In the genomic region with DNA sequence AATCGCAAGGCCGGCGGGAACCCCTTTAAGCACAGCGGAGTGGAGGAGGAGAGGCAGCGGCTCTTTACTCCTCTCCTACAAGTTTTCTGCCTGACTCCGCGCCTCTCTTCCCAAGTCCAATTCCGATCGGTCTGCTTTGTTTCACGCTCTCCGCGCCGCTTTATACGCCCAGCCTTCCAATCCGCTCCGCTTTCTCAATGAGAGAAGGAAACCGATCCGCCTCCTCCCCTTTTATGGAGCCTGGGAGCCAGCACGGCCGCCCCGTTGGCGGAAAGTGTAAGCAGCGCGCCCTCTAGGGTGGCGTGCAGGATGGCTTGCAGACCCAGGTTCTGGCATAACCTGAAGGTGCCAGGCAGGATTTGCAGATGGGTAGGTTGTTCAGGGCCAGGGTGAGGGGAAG, we compare ENCODE assay signal across 8 mouse cellular contexts. TPM values are rescaled to one million over a fixed set of nuclear protein-coding genes. Genes with fewer than 3 reads are reported as not detected.
DNase-seq lines count a peak whose midpoint lies in the region; ATAC-seq and TF ChIP-seq lines count a peak whose summit lies in the region.

A gene (minus strand): TSS at position 137 of the 400 bp plus-strand sequence.

- peak within 1 kb of the TSS; percentile 59 for H3K4me2 ChIP-seq in hindbrain, embryonic 16.5 days (ENCODE audit: low read length)

- H3K4me3 ChIP-seq in gastrocnemius, adult 2 months, result peak within 1 kb of the TSS; percentile 89
- H3K4me3 ChIP-seq in hindbrain, embryonic 16.5 days (ENCODE audit: low read length), result peak within 1 kb of the TSS; percentile 93
- peak within 1 kb of the TSS; percentile 90 for H3K4me3 ChIP-seq in left cerebral cortex, adult 2 months
- peak within 1 kb of the TSS; percentile 74 for H3K4me3 ChIP-seq in macrophage (ENCODE audit: inconsistent target)

- H3K27me3 ChIP-seq in hindbrain, embryonic 16.5 days (replicated peaks; ENCODE audit: control insufficient read depth, insufficient read depth, low read length), result no peaks in the 10 kb centered on the region

- H3K79me2 ChIP-seq in macrophage (ENCODE audit: inconsistent target), result peaks cover 45% of the 10 kb centered on the region

- under 1% methylated on average over 25 of the region's 25 CpGs for WGBS in hindbrain, embryonic 16.5 days
- 2% methylated on average over 25 of the region's 25 CpGs for WGBS in macrophage (ENCODE audit: missing documents)

- TF ChIP-seq CTCF in gastrocnemius, adult 2 months (IDR thresholded peaks at IDR 0.05), result peak; percentile 90
- peak; percentile 78 for TF ChIP-seq CTCF in left cerebral cortex, adult 2 months (IDR thresholded peaks at IDR 0.05)

- peak within 1 kb of the TSS; percentile 90 for H3K27ac ChIP-seq in gastrocnemius, adult 2 months
- H3K27ac ChIP-seq in hindbrain, embryonic 16.5 days (ENCODE audit: low read depth, low read length), result peak within 1 kb of the TSS; percentile 93
- peak within 1 kb of the TSS; percentile 96 for H3K27ac ChIP-seq in left cerebral cortex, adult 2 months
- H3K27ac ChIP-seq in macrophage, result peak within 1 kb of the TSS; percentile 29

- peak within 1 kb of the TSS; percentile 98 for H3K9ac ChIP-seq in hindbrain, embryonic 16.5 days (ENCODE audit: low read depth, low read length)

- peak; percentile 84 for ATAC-seq in hindbrain, embryonic 16.5 days

- peak; percentile 88 for DNase-seq in WW6 (ENCODE audit: low read depth, low spot score)
- DNase-seq in cerebellum, postnatal 36 days, result peak; percentile 91 to 92
- DNase-seq in gastrocnemius, adult 2 months, result peak; percentile 96
- DNase-seq in left cerebral cortex, adult 2 months (ENCODE audit: extremely low spot score in 1 of 2, low spot score in 2 of 2), result peak; percentile 91 to 92
- peak; percentile 86 for DNase-seq in retina, postnatal 7 days (ENCODE audit: low read depth, low spot score)
- peak; percentile 88 to 97 for DNase-seq in urinary bladder, adult 18-20 months (ENCODE audit: low spot score in 2 of 2)

- H3K4me1 ChIP-seq in hindbrain, embryonic 16.5 days (ENCODE audit: control insufficient read depth, insufficient read depth, low read depth, low read length), result peaks cover 13% of the 10 kb centered on the region

- H3K36me3 ChIP-seq in hindbrain, embryonic 16.5 days (ENCODE audit: control insufficient read depth, insufficient read depth, low read length), result no peaks in the 10 kb centered on the region
- H3K36me3 ChIP-seq in macrophage (ENCODE audit: inconsistent target), result no peaks in the 10 kb centered on the region

- intact Hi-C loops in gastrocnemius, adult 2 months (cut with DNase I), result loop anchor here (1.0 to 10.0 kb wide), 4 partner anchors 474 to 843 kb away; no protein-coding TSS in a partner anchor
- intact Hi-C loops in left cerebral cortex, adult 2 months (cut with DNase I), result loop anchor here (5.0 kb wide), 4 partner anchors 233 to 842 kb away; no protein-coding TSS in a partner anchor

- no peaks in the 10 kb centered on the region for H3K9me3 ChIP-seq in hindbrain, embryonic 16.5 days (ENCODE audit: control insufficient read depth, low read length)

RNA-seq across cellular contexts. Expression of the gene that starts here (rescaled TPM):
- 1 to 10 TPM; 5.3 to 6.4 TPM for total RNA-seq in gastrocnemius, adult 2 months (2021)
- 82.6 and 106 TPM in 2 replicates for polyA plus RNA-seq in hindbrain, embryonic 16.5 days (2015; fragmentation: Nextera tagmentation; extraction: Ambion mirVana)
- total RNA-seq in left cerebral cortex, adult 2 months (2021), result 10 to 100 TPM; 19.5 to 21.9 TPM
- 100 to 1,000 TPM in 3 of 26 experiments, 10 to 100 TPM in 14, 1 to 10 TPM in 9; 4.0 to 297 (median 18.5) TPM for total RNA-seq in macrophage (2018; cell fraction: chromatin; rRNA removed)
- 100 to 1,000 TPM in 1 of 26 experiments, 10 to 100 TPM in 12, 1 to 10 TPM in 13; 2.9 to 203 (median 10.0) TPM for total RNA-seq in macrophage (2018; cell fraction: cytosol; rRNA removed)
- total RNA-seq in macrophage (2018; cell fraction: nucleus; rRNA removed), result 100 to 1,000 TPM in 5 of 26 experiments, 10 to 100 TPM in 18, 1 to 10 TPM in 3; 4.8 to 362 (median 19.6) TPM
- polyA plus RNA-seq in macrophage (2018), result 2.5 to 4.0 TPM (median 3.9 TPM) in 3 replicates

Comparison
In these comparisons a context has a peak if more than half of its experiments do, and no peak if none do; other contexts are left out.
1. Peak in every context shown above with its lines: DNase-seq, ATAC-seq, H3K4me3 ChIP-seq and H3K27ac ChIP-seq.
2. RNA of the gene that starts here (polyA plus RNA-seq): 82.6 to 106 TPM in hindbrain, embryonic 16.5 days; 2.5 to 4.0 TPM in macrophage; every median in the first group is over 10 times any median in the second.
3. H3K27ac ChIP-seq: peak in every context shown above with its lines; median percentile 96 in left cerebral cortex, adult 2 months; 93 in hindbrain, embryonic 16.5 days; 90 in gastrocnemius, adult 2 months; 29 in macrophage.